In the genomic region with DNA sequence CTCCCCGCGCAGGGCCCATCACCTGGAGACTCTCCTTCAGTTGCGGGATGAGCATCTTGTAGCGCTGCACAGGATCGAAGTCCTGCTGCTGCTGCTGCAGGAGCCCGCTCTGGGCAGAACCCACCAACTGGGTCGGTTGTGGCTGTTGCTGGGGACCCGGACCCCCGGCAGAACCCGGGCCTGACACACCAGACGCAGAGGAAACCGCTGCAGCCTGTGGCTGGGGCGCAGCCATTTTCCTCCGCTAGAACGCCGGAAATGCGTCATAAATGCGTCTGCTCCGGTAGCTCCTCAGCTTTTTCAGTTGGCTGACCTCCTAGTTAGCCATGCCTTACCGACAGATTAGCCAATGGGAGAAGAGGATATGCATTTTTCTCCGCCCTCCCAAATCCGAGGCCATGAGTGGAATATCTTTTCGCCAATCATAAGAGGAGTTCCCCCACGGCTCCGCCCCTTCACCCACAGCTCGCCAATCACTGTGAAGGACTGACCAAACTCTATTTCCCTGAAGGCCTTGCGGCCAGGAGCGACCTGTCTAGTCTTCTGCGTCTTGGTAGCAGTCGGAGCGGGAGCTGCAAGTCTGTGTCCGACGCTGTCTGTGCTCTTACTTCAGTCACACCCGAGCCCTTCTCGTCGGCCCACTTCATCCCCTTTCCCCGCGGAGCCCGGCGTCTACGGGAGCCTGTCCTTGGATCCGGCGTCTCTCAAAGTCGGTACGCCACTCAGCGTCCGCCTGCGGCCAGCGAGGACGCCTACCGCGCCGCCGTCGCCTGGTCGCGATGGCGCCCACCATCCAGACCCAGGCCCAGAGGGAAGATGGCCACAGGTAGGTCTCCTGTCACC, we compare ENCODE assay signal across 8 mouse cellular contexts. TPM values are rescaled to one million over a fixed set of nuclear protein-coding genes. Genes with fewer than 3 reads are reported as not detected.
DNase-seq lines count a peak whose midpoint lies in the region; ATAC-seq and TF ChIP-seq lines count a peak whose summit lies in the region.

Gene Med29, minus strand, starts transcription at position 280 of the 843 bp plus-strand sequence.
Gene Paf1, plus strand, starts transcription at position 523 of the 843 bp plus-strand sequence.

- no peaks in the 10 kb centered on the region for H3K27me3 ChIP-seq in MEL (ENCODE audit: control insufficient read depth in 1 of 2, insufficient read depth in 2 of 2, low read length in 2 of 2)
- H3K27me3 ChIP-seq in cerebellum, adult 2 months (ENCODE audit: control insufficient read depth, insufficient read depth, low read length), result no peaks in the 10 kb centered on the region
- no peaks in the 10 kb centered on the region for H3K27me3 ChIP-seq in forebrain, postnatal 0 days (ENCODE audit: insufficient read depth, low read length)
- no peaks in the 10 kb centered on the region for H3K27me3 ChIP-seq in lung, embryonic 15.5 days

- H3K79me2 ChIP-seq in MEL (ENCODE audit: control insufficient read depth, insufficient read depth, low read length, poor library complexity), result peaks cover 19% of the 10 kb centered on the region

- TF ChIP-seq POLR2A in MEL (IDR thresholded peaks at IDR 0.05; ENCODE audit: control insufficient read depth in 1 of 2, insufficient read depth in 1 of 2, low read depth in 1 of 2, low read length in 2 of 2, poor library complexity in 1 of 2), result peak; percentile 91 to 96
- peak; percentile 89 for TF ChIP-seq POLR2A in cerebellum, adult 2 months (IDR thresholded peaks at IDR 0.05; ENCODE audit: borderline replicate concordance, insufficient read depth, low read length)

- peaks cover 3 to 4% of the 10 kb centered on the region in 2 experiments; a peak in 2 of 4 replicates for H3K36me3 ChIP-seq in MEL (ENCODE audit: control insufficient read depth in 1 of 2, insufficient read depth in 2 of 2, low read length in 2 of 2)
- H3K36me3 ChIP-seq in forebrain, postnatal 0 days (ENCODE audit: insufficient read depth), result peaks cover 56% of the 10 kb centered on the region
- H3K36me3 ChIP-seq in lung, embryonic 15.5 days, result peaks cover 59% of the 10 kb centered on the region

- WGBS in cerebellum, adult 2 months, result under 1% methylated on average over 58 of the region's 58 CpGs
- WGBS in forebrain, postnatal 0 days, result under 1% methylated on average over 58 of the region's 58 CpGs
- WGBS in lung, embryonic 15.5 days, result 0% methylated on average over 58 of the region's 58 CpGs

- peak within 1 kb of the TSS; percentile 64 for H3K27ac ChIP-seq in MEL (ENCODE audit: control insufficient read depth, low read depth, low read length)
- peak within 1 kb of the TSS; percentile 24 for H3K27ac ChIP-seq in cerebellum, adult 2 months (ENCODE audit: insufficient read depth, low read length)
- H3K27ac ChIP-seq in forebrain, postnatal 0 days (ENCODE audit: low read depth, low read length), result peak within 1 kb of the TSS; percentile 73
- peak within 1 kb of the TSS; percentile 79 for H3K27ac ChIP-seq in lung, embryonic 15.5 days

- TF ChIP-seq CTCF in MEL (IDR thresholded peaks at IDR 0.05 in 2 of 3, conservative IDR thresholded peaks at IDR 0.05 in 1 of 3; ENCODE audit: control insufficient read depth in 1 of 3, insufficient read depth in 1 of 3, low read depth in 2 of 3, low read length in 3 of 3, poor library complexity in 1 of 3, severe bottlenecking in 1 of 3), result no peak
- TF ChIP-seq CTCF in cerebellum, adult 2 months (IDR thresholded peaks at IDR 0.05; ENCODE audit: borderline replicate concordance, insufficient read depth, low read depth, low read length), result no peak
- no peak for TF ChIP-seq CTCF in forebrain, postnatal 0 days (IDR thresholded peaks at IDR 0.05; ENCODE audit: low read depth)

- peak within 1 kb of the TSS; percentile 79 for H3K4me2 ChIP-seq in forebrain, postnatal 0 days (ENCODE audit: low read depth)
- peak within 1 kb of the TSS; percentile 93 for H3K4me2 ChIP-seq in lung, embryonic 15.5 days

- TF ChIP-seq RAD21 in MEL (IDR thresholded peaks at IDR 0.05; ENCODE audit: low read depth, low read length), result no peak

- DNase-seq in MEL (ENCODE audit: low read depth, low spot score), result peak; percentile 99
- peak; percentile 97 to 99 for DNase-seq in cerebellum, adult 2 months
- peak; percentile 98 for DNase-seq in forebrain, postnatal 0 days
- DNase-seq in heart, postnatal 4 days, result peak; percentile 96
- DNase-seq in layer of hippocampus, adult 8-10 months (ENCODE audit: low spot score in 2 of 2), result peak; percentile 98 to 99
- DNase-seq in ovary, adult 18-20 months (ENCODE audit: low spot score), result peak; percentile 97
- peak; percentile 98 for DNase-seq in thymus, postnatal 0 days (ENCODE audit: low spot score)

- no peak for TF ChIP-seq EP300 in MEL (IDR thresholded peaks at IDR 0.05; ENCODE audit: low read depth in 1 of 2, low read length in 2 of 2)

- peak; percentile 97 for ATAC-seq in forebrain, postnatal 0 days
- peak; percentile 96 for ATAC-seq in lung, embryonic 15.5 days (ENCODE audit: borderline replicate concordance, extremely low read depth, low FRiP score, low TSS enrichment)

- H3K9me3 ChIP-seq in MEL (replicated peaks; ENCODE audit: insufficient read depth, low read length), result no peaks in the 10 kb centered on the region
- no peaks in the 10 kb centered on the region for H3K9me3 ChIP-seq in forebrain, postnatal 0 days (ENCODE audit: low read length)
- no peaks in the 10 kb centered on the region for H3K9me3 ChIP-seq in lung, embryonic 15.5 days

- H3K4me1 ChIP-seq in MEL (ENCODE audit: control insufficient read depth in 1 of 2, insufficient read depth in 2 of 2, low read length in 2 of 2), result peaks cover 0 to 4% of the 10 kb centered on the region in 2 experiments; a peak in 1 of 4 replicates
- H3K4me1 ChIP-seq in cerebellum, adult 2 months (ENCODE audit: control insufficient read depth, insufficient read depth, low read length), result no peaks in the 10 kb centered on the region
- H3K4me1 ChIP-seq in forebrain, postnatal 0 days (ENCODE audit: insufficient read depth), result peaks cover 9% of the 10 kb centered on the region
- H3K4me1 ChIP-seq in lung, embryonic 15.5 days, result peaks cover 16% of the 10 kb centered on the region

- H3K4me3 ChIP-seq in MEL (ENCODE audit: control insufficient read depth in 1 of 2, insufficient read depth in 1 of 2, low read depth in 2 of 2, low read length in 2 of 2), result peak within 1 kb of the TSS; percentile 88 to 92
- H3K4me3 ChIP-seq in cerebellum, adult 2 months (replicated peaks; ENCODE audit: insufficient read depth, low read depth, low read length), result peak within 1 kb of the TSS; percentile 77
- H3K4me3 ChIP-seq in forebrain, postnatal 0 days (ENCODE audit: low read depth, low read length), result peak within 1 kb of the TSS; percentile 67
- peak within 1 kb of the TSS; percentile 91 for H3K4me3 ChIP-seq in lung, embryonic 15.5 days

- H3K9ac ChIP-seq in MEL (ENCODE audit: control insufficient read depth, low read depth, low read length, poor library complexity, severe bottlenecking), result peak within 1 kb of the TSS; percentile 87
- H3K9ac ChIP-seq in forebrain, postnatal 0 days, result peak within 1 kb of the TSS; percentile 74
- H3K9ac ChIP-seq in lung, embryonic 15.5 days, result peak within 1 kb of the TSS; percentile 91

TF ChIP-seq in MEL, 35 proteins besides CTCF, POLR2A, EP300 and RAD21 (continues in another document):
- TF ChIP-seq MAX (IDR thresholded peaks at IDR 0.05; ENCODE audit: low read length), result peak; percentile 25
- TF ChIP-seq CHD1 (IDR thresholded peaks at IDR 0.05; ENCODE audit: low read depth, low read length), result no peak
- TF ChIP-seq MYB (IDR thresholded peaks at IDR 0.05; ENCODE audit: low read depth, low read length), result no peak
- no peak for TF ChIP-seq MAZ (IDR thresholded peaks at IDR 0.05; ENCODE audit: low read depth, low read length)
- peak; percentile 63 for TF ChIP-seq KAT2A (conservative IDR thresholded peaks at IDR 0.05; ENCODE audit: low read depth, low read length)
- TF ChIP-seq MXI1 (IDR thresholded peaks at IDR 0.05; ENCODE audit: low read depth, low read length), result peak; percentile 12; the same call in 1 of the 2 replicates
- peak; percentile 67; the same call in 1 of the 2 replicates for TF ChIP-seq SIN3A (IDR thresholded peaks at IDR 0.05; ENCODE audit: low read length)
- TF ChIP-seq USF1 (IDR thresholded peaks at IDR 0.05; ENCODE audit: low read depth, low read length), result no peak
- peak; percentile 95 for TF ChIP-seq NELFE (IDR thresholded peaks at IDR 0.05; ENCODE audit: low read depth, low read length)
- TF ChIP-seq POLR2AphosphoS5 (IDR thresholded peaks at IDR 0.05; ENCODE audit: borderline replicate concordance, low read depth, low read length), result no peak
- no peak for TF ChIP-seq GATA1 (IDR thresholded peaks at IDR 0.05; ENCODE audit: low read depth, low read length)
- TF ChIP-seq ZKSCAN1 (IDR thresholded peaks at IDR 0.05; ENCODE audit: low read depth, low read length), result no peak
- peak; percentile 75 for TF ChIP-seq CHD2 (IDR thresholded peaks at IDR 0.05; ENCODE audit: low read length)
- TF ChIP-seq ZNF384 (IDR thresholded peaks at IDR 0.05; ENCODE audit: low read depth, low read length), result no peak
- no peak for TF ChIP-seq JUND (IDR thresholded peaks at IDR 0.05; ENCODE audit: low read depth, low read length)

RNA-seq across cellular contexts. Expression of gene Med29, which starts in this region (rescaled TPM):
- total RNA-seq in MEL (2012; rRNA removed), result 23.7 and 31.1 TPM in 2 replicates
- 10 to 100 TPM in 1 of 2 experiments, not detected in 1; 39.6 TPM for polyA plus RNA-seq in MEL (2012; ENCODE audit: insufficient read depth in 1 of 2, insufficient read length in 2 of 2, low read depth in 1 of 2, low replicate concordance in 2 of 2, missing spikeins in 1 of 2)
- 47.9 and 49.5 TPM in 2 replicates for polyA plus RNA-seq in cerebellum, adult 2 months (2012; rRNA removed)
- 32.5 and 35.1 TPM in 2 replicates for total RNA-seq in forebrain, postnatal 0 days (2014; rRNA removed)
- polyA plus RNA-seq in forebrain, postnatal 0 days (2015; fragmentation: Nextera tagmentation; extraction: Ambion mirVana), result 39.2 and 47.6 TPM in 2 replicates
- total RNA-seq in heart, postnatal 4 days (2021), result 10 to 100 TPM; 22.9 to 24.5 TPM
- 10 to 100 TPM; 16.0 to 20.2 (median 17.1) TPM for total RNA-seq in layer of hippocampus, adult 8-10 months (2022)
- polyA plus RNA-seq in lung, embryonic 15.5 days (2015; fragmentation: Nextera tagmentation; extraction: Ambion mirVana), result 51.2 and 53.8 TPM in 2 replicates
- polyA plus RNA-seq in thymus, postnatal 0 days (2015; fragmentation: Nextera tagmentation; extraction: Ambion mirVana), result 42.0 and 42.5 TPM in 2 replicates

RNA-seq across cellular contexts. Expression of gene Paf1, which starts in this region (rescaled TPM):
- 49.9 and 53.5 TPM in 2 replicates for total RNA-seq in MEL (2012; rRNA removed)
- 100 to 1,000 TPM in 1 of 2 experiments, 10 to 100 TPM in 1; 99.9 to 645 TPM for polyA plus RNA-seq in MEL (2012; ENCODE audit: insufficient read depth in 1 of 2, insufficient read length in 2 of 2, low read depth in 1 of 2, low replicate concordance in 2 of 2, missing spikeins in 1 of 2)
- 104 and 124 TPM in 2 replicates for polyA plus RNA-seq in cerebellum, adult 2 months (2012; rRNA removed)
- 74.8 and 80.5 TPM in 2 replicates for total RNA-seq in forebrain, postnatal 0 days (2014; rRNA removed)
- polyA plus RNA-seq in forebrain, postnatal 0 days (2015; fragmentation: Nextera tagmentation; extraction: Ambion mirVana), result 69.4 and 92.7 TPM in 2 replicates
- 10 to 100 TPM; 50.1 to 53.5 TPM for total RNA-seq in heart, postnatal 4 days (2021)
- 10 to 100 TPM; 72.9 to 77.5 (median 75.4) TPM for total RNA-seq in layer of hippocampus, adult 8-10 months (2022)
- 80.7 and 88.2 TPM in 2 replicates for polyA plus RNA-seq in lung, embryonic 15.5 days (2015; fragmentation: Nextera tagmentation; extraction: Ambion mirVana)
- 59.3 and 64.0 TPM in 2 replicates for polyA plus RNA-seq in thymus, postnatal 0 days (2015; fragmentation: Nextera tagmentation; extraction: Ambion mirVana)

Comparison
In these comparisons a context has a peak if more than half of its experiments do, and no peak if none do; other contexts are left out.
1. Peak in every context shown above with its lines: DNase-seq, ATAC-seq, H3K4me3 ChIP-seq and H3K27ac ChIP-seq.
2. H3K27ac ChIP-seq: peak in every context shown above with its lines; median percentile 79 in lung, embryonic 15.5 days; 73 in forebrain, postnatal 0 days; 64 in MEL; 24 in cerebellum, adult 2 months.